Mouse (Mus musculus): Measurements from ENCODE around the gene Gm5751.
"Not testable (repeated sequence)": the region's sequence is repeated elsewhere in the genome, so short reads cannot be mapped to it uniquely, and the experiment has no call there.

Gm5751 gene

GRCm38 (mm10) chrX:8873953-8874352 is at the start of gene Gm5751:
Gene Gm5751 (plus strand): TSS chrX:8874253.
- in situ Hi-C loops (cut with MboI, MseI), result not testable (repeated sequence)

GRCm38 (mm10) chrX:8832043-8832442 is 42.0 kb upstream of the Gm5751 start:
- in situ Hi-C loops (cut with MboI, MseI), result loop anchor here (5.0 kb wide), 1 partner anchor 250 kb away; no protein-coding TSS in a partner anchor

GRCm38 (mm10) chrX:8843694-8844093 is 30.4 kb upstream of the Gm5751 start, which contains the start of gene Gm6592:
Gene Gm6592 (plus strand): TSS chrX:8843994.
- in situ Hi-C loops (cut with MboI, MseI), result no loop called here

GRCm38 (mm10) chrX:8852486-8852885 is 21.6 kb upstream of the Gm5751 start:
- in situ Hi-C loops (cut with MboI, MseI), result no loop called here

GRCm38 (mm10) chrX:8864331-8864730 is 9.7 kb upstream of the Gm5751 start:
- in situ Hi-C loops (cut with MboI, MseI), result not testable (repeated sequence)

GRCm38 (mm10) chrX:8884336-8884735 is 10.3 kb downstream of the Gm5751 start:
- in situ Hi-C loops (cut with MboI, MseI), result no loop called here

- in situ Hi-C loops (cut with MboI, MseI), result no loop called here
These were observed 17.9 kb downstream of the Gm5751 start for GRCm38 (mm10) chrX:8891975-8892342.

GRCm38 (mm10) chrX:8892343-8893155 is 18.5 kb downstream of the Gm5751 start, which contains the start of gene B630019K06Rik:
Gene B630019K06Rik (plus strand): TSS chrX:8892382.
- in situ Hi-C loops (cut with MboI, MseI), result no loop called here

- in situ Hi-C loops (cut with MboI, MseI), result no loop called here
These were observed 19.2 kb downstream of the Gm5751 start for GRCm38 (mm10) chrX:8893182-8893651.

- in situ Hi-C loops (cut with MboI, MseI), result no loop called here
These were observed 26.8 kb downstream of the Gm5751 start for GRCm38 (mm10) chrX:8900823-8901222.

- in situ Hi-C loops (cut with MboI, MseI), result no loop called here
These were observed 27.9 kb downstream of the Gm5751 start for GRCm38 (mm10) chrX:8901906-8902472.

- in situ Hi-C loops (cut with MboI, MseI), result no loop called here
These were observed 47.0 kb downstream of the Gm5751 start for GRCm38 (mm10) chrX:8921080-8921479.

- in situ Hi-C loops (cut with MboI, MseI), result no loop called here
These were observed 48.0 kb downstream of the Gm5751 start for GRCm38 (mm10) chrX:8921813-8922607.

- in situ Hi-C loops (cut with MboI, MseI), result no loop called here
These were observed 53.3 kb downstream of the Gm5751 start for GRCm38 (mm10) chrX:8927308-8927707.
